Mouse (Mus musculus): ENCODE measurements around the gene Actl7a. TPM values are rescaled to one million over a fixed set of nuclear protein-coding genes. Genes with fewer than 3 reads are reported as not detected.

Actl7a gene
- total RNA-seq, 2 experiments from 2014 or later = not detected

DNA sequence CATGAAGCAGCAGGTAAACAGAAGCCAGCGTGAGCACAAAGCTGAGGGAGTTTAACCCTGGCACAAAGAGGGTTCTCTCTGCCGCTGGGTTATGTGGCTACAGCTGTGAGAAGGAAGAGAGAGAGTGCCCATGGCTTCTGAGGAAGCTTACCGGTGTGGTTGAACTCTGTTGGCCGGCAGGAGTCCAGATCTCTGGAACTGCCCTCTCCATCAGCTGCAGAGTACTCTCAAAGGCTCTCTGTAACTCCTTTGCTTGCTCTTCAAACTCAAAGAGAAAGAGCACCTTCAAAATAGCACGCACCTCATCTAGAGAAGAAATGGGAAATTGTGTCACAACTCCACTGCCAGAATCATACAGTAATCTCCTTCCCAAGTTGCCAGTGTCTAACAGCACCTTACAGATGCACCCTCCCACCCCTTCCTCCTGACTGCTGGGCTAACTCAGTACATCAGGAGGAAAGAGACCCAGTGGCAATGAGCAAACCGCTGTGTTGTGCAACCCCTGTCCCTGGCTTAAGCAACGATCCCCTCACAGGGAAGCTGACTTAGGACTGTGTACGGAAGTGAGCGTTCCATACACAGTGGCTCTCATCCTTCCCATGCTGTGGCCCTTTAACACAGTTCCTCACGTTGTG is 13.9 kb downstream of the Actl7a start:
- peak in 1 of 2 experiments; percentile 7 for DNase-seq
- intact Hi-C loops (cut with DNase I) = no loop called here

DNA sequence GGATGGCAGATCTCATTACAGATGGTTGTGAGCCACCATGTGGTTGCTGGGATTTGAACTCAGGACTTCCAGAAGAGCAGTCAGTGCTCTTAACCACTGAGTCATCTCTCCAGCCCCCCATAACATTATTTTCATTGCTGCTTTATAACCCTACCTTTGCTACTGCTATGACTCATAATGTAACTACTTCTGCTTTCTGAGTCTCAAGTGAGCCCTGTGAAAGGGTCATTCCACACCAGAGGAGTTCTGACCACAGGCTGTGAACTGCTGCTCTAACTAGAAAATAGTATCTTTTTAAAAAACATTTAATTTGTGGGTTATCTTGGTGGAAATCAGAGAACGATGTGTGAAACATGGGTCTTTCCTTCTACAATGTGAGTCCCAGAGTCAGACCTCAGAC is 14.5 kb downstream of the Actl7a start:
- DNase-seq = no peak
- intact Hi-C loops (cut with DNase I) = no loop called here

DNA sequence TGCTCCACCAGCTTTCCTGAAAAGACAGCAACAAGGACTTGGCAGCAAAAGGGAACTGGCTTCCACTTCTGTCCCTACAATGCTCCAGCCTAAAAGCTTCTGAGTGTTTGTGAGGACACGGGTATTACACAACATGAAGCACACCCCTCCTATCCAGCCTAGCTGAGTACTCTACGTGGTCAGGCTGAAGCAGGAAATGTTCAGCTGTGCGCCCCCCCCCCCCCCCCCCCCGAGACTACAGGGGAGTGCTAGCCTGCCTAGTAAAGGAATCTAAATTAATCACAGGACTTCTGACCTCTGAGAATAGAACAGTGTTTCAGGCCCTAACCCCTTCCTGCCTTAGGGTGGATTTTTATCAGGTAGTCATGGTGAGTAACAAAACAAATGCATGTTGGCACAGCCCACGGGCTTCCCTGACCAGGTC is 24.7 kb downstream of the Actl7a start:
- DNase-seq = peak; percentile 49 to 55

DNA sequence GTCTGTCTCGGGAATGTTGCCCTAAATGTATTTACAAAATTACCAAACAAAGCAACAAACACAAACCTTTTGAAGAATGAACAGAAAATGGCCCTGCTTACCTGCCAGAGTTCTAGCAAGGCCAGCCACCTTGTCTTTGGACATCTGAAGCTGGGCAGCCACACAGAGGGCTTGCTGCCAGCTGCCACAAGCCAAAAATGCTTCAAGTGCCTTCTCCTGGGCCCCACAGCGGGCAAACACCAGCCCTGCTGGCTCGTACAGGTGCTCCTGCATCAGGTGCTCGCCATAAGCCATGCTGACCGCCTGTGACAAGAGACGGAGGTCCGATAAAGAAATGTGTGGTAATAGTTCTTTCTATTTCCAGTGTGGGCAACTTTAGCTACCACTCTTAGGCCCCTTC is 25.7 kb downstream of the Actl7a start:
- DNase-seq = peak; percentile 77 to 78
- intact Hi-C loops (cut with DNase I) = loop anchor here (5.0 kb wide), 1 partner anchor 47 kb away; no protein-coding TSS in a partner anchor

More for the DNA sequence above, 24.7 kb downstream of the Actl7a start:
- intact Hi-C loops (cut with DNase I) = loop anchor here (5.0 kb wide), 1 partner anchor 46 kb away; no protein-coding TSS in a partner anchor

DNA sequence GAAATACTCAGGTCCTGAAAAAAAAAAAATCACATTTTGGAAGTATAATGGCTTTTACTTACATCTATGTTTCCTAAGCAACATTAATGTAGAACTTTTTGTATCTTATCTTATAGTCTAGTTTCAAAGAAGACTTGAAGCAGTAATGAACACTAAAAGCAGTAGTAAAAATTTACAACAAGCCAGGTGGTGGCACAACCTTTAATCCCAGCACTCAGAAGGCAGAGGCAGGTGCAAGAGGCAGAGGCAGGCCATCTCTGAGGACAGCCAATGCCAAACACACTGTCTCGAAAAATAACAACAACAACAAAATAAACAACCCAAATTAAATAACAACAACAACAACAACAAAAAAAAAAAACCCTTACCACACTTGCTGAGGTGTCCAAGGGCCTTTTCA is 27.9 kb downstream of the Actl7a start:
- no peak for DNase-seq
- intact Hi-C loops (cut with DNase I) = no loop called here

DNA sequence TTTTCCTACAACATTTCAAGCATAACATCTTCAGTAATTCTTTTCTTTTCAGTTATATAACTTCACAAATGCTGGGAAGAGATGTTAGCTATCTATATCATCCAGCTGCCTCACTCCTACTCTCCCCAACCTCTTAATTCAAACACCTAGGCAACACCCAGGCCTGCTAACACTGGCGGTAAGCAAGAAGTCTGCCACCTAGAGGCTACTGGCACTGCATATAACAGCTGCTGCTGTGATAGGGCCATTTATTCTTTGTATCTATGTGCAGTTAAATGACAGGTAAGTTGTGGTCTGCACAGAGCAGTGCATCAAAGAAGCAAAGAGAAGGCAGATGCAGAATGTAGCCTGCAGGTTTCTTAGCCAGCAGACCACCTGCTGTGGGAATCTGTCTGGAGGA is 48.2 kb downstream of the Actl7a start:
- intact Hi-C loops (cut with DNase I) = no loop called here
- peak in 1 of 2 experiments; percentile 5 for DNase-seq

Other genes starting within 250 kb of the Actl7a start
- not detected for gene Gm26657, start 3.3 kb upstream of the Actl7a start, total RNA-seq (2021)
- gene Actl7b, start 2.0 kb upstream of the Actl7a start, total RNA-seq (2021) = not detected
- gene Elp1, start 58.9 kb downstream of the Actl7a start, total RNA-seq (2021) = 10 to 100 TPM; 25.7 to 29.1 TPM
- gene Fam206a, start 58.9 kb downstream of the Actl7a start, total RNA-seq (2021) = 1 to 10 TPM; 4.4 to 4.5 TPM
- 10 to 100 TPM; 23.5 to 28.0 TPM for gene Ctnnal1, start 121.8 kb downstream of the Actl7a start, total RNA-seq (2021)
- gene Tmem245, start 204.0 kb downstream of the Actl7a start, total RNA-seq (2021) = 10 to 100 TPM; 62.1 to 72.7 TPM
- under 1 TPM in 1 of 2 experiments, not detected in 1; 0.05 TPM for gene Frrs1l, start 247.0 kb downstream of the Actl7a start, total RNA-seq (2021)